Mouse (Mus musculus): ENCODE measurements at regions not wholly inside any gene's neighbourhood (a gene's known extent, or its start where the extent isn't known, plus 50 kb on each side); places are given as distances from the start of the nearest gene placed in this dataset.
"Not testable (repeated sequence)": the region's sequence is repeated elsewhere in the genome, so short reads cannot be mapped to it uniquely, and the experiment has no call there.

GRCm38 (mm10) chr16:9016040-9016761, 186.3 kb downstream of the 1810013L24Rik start:
- DNase-seq (ENCODE audit: low spot score), result no peak

GRCm38 (mm10) chr16:9016762-9017086, 186.8 kb downstream of the 1810013L24Rik start:
- DNase-seq (ENCODE audit: low spot score), result no peak

GRCm38 (mm10) chr16:9030717-9031116, 200.8 kb downstream of the 1810013L24Rik start:
- DNase-seq (ENCODE audit: low spot score), result no peak

GRCm38 (mm10) chr16:9043271-9043670, 213.4 kb downstream of the 1810013L24Rik start:
- no peak for DNase-seq (ENCODE audit: low spot score)

- no peak for DNase-seq (ENCODE audit: low spot score)
Measured at GRCm38 (mm10) chr16:9046864-9047263, 217.0 kb downstream of the 1810013L24Rik start.

GRCm38 (mm10) chr16:9054415-9054814, 224.5 kb downstream of the 1810013L24Rik start:
- no peak for DNase-seq (ENCODE audit: low spot score)

- no peak for DNase-seq (ENCODE audit: low spot score)
Measured at GRCm38 (mm10) chr16:9056430-9056829, 226.5 kb downstream of the 1810013L24Rik start.

- DNase-seq (ENCODE audit: low spot score), result no peak
Measured at GRCm38 (mm10) chr16:9071526-9071925, 241.6 kb downstream of the 1810013L24Rik start.

GRCm38 (mm10) chr16:9071956-9072355, 242.1 kb downstream of the 1810013L24Rik start:
- not testable (repeated sequence) for DNase-seq (ENCODE audit: low spot score)

GRCm38 (mm10) chr16:9074295-9074694, 244.4 kb downstream of the 1810013L24Rik start:
- DNase-seq (ENCODE audit: low spot score), result no peak

- DNase-seq (ENCODE audit: low spot score), result no peak
Measured at GRCm38 (mm10) chr16:9077451-9077850, 247.6 kb downstream of the 1810013L24Rik start.

GRCm38 (mm10) chr16:9078405-9078942, 248.6 kb downstream of the 1810013L24Rik start:
- no peak for DNase-seq (ENCODE audit: low spot score)

- DNase-seq (ENCODE audit: low spot score), result no peak
Measured at GRCm38 (mm10) chr16:9083040-9083439, 253.1 kb downstream of the 1810013L24Rik start.

- no peak for DNase-seq (ENCODE audit: low spot score)
Measured at GRCm38 (mm10) chr16:9083740-9084139, 253.8 kb downstream of the 1810013L24Rik start.

- DNase-seq (ENCODE audit: low spot score), result no peak
Measured at GRCm38 (mm10) chr16:9084581-9084980, 254.7 kb downstream of the 1810013L24Rik start.

- no peak for DNase-seq (ENCODE audit: low spot score)
Measured at GRCm38 (mm10) chr16:9085133-9085532, 255.2 kb downstream of the 1810013L24Rik start.

- DNase-seq (ENCODE audit: low spot score), result no peak
Measured at GRCm38 (mm10) chr16:9085977-9086376, 256.1 kb downstream of the 1810013L24Rik start.

- DNase-seq (ENCODE audit: low spot score), result no peak
Measured at GRCm38 (mm10) chr16:9091790-9092189, 261.9 kb downstream of the 1810013L24Rik start.

- DNase-seq (ENCODE audit: low spot score), result no peak
Measured at GRCm38 (mm10) chr16:9092191-9092848, 262.4 kb downstream of the 1810013L24Rik start.

- DNase-seq (ENCODE audit: low spot score), result no peak
Measured at GRCm38 (mm10) chr16:9093593-9093992, 263.7 kb downstream of the 1810013L24Rik start.

GRCm38 (mm10) chr16:9094201-9094600, 264.3 kb downstream of the 1810013L24Rik start:
- no peak for DNase-seq (ENCODE audit: low spot score)

GRCm38 (mm10) chr16:9106211-9106610, 276.3 kb downstream of the 1810013L24Rik start:
- no peak for DNase-seq (ENCODE audit: low spot score)

- not testable (repeated sequence) for DNase-seq (ENCODE audit: low spot score)
Measured at GRCm38 (mm10) chr16:9106676-9107075, 276.8 kb downstream of the 1810013L24Rik start.
